Mouse (Mus musculus): Measurements from ENCODE around the gene Limch1.

The Limch1 gene

DNA sequence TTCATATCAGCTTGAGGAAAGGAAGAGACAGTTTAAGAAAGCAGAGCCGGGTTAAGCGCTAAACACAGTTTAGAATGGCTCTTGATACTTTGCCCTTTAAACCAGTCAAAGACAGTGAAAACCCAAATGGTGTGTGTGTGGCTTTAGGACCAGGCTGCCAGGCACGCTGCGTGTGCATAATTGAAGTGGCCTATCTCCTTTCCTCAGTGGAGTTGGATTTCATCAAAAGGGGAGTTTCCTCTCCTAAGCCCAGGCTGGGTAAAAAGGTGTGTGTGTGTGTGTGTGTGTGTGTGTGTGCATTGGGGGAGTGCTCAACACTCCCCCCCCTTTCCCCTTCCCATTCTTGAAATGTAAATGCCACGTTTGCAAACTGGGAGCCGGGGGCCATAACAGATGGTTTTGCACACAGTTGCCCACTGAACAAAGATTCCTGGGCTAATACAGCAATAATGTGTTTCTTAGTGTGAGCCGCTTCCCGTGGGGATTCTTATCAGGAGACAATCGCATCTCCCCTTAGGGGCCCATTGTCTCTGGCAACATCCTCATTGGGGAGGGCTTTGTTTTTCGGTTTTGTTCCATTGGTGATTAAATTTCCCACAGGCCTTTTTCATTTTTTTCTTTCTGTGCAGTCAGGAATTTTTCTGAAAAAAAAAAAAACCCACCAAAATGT, 2.3 kb downstream of the Limch1 start:
- peak; percentile 28 for DNase-seq

GRCm38 (mm10) chr5:66748448-66749115, 3.0 kb downstream of the Limch1 start:
- DNase-seq = peak; percentile 42

DNA sequence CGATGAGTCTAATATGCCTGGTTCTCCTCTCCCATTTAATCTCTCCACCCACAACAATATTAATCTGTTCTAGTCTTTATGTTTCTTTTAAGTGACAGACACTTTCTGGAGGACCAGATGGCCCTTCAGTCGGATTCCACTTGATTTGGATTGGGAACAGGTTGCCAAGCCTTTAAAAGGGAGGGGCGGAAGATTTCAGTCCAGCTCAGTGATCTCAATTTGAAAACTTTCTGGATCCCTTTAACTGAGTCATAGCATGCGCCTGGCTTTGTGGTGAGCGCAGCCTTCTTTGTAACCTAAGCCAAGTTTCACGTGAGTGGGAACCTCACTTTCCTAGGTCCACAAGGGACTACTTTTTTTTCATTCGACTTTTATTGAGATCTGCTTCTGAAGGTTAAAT, 5.0 kb downstream of the Limch1 start:
- no peak for DNase-seq

GRCm38 (mm10) chr5:66751332-66751980, 5.8 kb downstream of the Limch1 start:
- no peak for DNase-seq

DNA sequence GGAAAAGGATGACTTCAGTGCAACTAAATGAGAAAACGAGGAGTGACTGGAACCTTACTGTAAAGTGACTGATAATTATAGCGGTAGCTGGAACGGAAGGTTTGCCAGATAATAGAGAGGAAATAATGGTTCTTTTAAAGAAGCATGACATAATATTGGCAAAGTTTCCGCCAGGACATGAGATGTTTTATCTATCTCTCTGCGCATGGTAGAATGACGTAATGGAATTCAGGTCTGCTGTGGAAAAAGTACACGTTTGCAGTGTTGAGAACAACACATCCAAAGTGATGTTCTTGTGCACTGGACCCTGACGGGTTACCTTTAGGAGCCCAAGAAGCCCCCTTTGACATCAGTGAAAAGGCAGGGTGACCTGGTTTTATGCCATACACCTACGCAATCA, 8.0 kb downstream of the Limch1 start:
- no peak for DNase-seq

DNA sequence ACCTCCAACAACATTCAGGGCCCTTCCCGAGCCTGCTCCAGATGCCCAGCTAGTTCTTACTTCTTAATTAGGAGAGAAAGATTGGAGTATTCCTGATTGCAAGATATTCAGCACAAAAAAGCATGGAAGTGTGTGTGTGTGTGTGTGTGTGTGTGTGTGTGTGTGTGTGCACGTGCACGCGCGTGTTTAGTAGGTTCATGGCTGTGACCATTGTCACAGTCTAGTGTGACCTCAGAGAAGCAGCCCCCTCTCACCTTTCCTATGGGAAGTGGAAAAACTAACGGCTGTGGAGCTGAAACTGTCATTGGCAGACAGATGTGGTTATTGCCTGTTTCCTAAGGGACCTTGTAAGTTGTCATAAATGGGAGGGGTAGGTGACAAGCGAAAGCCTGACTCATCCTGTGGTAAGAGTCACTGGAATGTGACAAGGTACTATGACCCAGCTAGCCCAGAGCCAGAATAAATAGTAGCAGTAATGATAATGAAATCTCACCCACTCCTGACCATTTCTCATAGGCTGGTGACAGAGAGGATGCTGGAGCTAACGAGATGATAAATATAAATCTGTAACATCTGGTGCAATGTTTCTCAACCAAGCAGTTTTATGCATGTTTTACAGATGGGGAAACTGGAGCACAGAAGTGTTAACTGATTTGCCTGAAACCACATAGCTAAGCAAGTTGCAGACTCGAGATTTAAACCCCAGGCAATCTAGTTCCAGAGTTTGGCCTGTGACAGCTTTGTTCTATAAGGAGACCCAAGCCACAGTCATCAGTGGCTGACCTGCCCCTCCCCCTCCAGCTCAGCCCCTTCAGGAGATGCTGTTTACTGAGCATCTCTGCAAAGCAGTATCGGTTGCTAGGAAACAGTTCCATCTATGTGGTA, 11.4 kb downstream of the Limch1 start:
- DNase-seq = no peak

- DNase-seq = no peak
Measured at GRCm38 (mm10) chr5:66757706-66758237, 12.1 kb downstream of the Limch1 start.

DNA sequence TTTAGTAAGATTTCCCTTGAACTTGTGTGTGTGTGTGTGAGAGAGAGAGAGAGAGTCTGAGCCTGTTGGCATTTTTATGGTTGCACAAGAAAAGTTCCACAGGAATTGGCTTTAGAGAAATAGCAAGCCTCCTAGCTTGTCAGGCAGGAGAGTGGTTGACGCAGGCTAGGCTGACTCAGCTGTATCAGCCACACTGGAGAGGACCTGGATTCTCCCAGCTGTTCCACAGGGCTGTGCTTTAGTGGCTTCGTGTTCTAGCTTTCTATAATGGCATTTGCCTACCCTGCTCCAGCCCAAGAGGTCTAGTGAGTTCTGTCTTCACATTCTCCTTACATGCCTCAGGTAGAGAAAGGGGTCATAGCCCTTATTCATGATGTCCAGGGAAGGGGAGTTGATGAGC, 13.7 kb downstream of the Limch1 start:
- DNase-seq = no peak

DNA sequence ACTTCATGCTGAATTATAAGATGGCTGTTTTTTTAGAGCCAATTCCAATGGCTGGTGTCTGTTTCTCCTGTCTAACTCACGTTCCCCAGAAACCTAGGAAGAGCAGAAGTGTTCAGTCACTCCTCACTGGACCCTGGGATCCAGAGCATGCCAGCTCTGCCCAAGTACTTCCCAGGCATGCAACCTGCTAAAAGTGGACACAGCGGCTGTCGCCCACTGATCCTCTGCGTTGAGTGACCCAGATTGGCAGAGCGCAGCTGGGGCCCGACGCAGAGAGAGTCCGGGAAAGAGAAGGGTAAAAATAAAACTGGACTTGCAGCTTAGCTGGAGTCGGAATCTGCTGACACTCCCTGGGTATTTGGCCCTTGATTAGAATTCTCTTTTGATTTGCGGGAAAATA, 15.1 kb downstream of the Limch1 start:
- no peak for DNase-seq

GRCm38 (mm10) chr5:66762006-66762405, 16.4 kb downstream of the Limch1 start:
- no peak for DNase-seq

DNA sequence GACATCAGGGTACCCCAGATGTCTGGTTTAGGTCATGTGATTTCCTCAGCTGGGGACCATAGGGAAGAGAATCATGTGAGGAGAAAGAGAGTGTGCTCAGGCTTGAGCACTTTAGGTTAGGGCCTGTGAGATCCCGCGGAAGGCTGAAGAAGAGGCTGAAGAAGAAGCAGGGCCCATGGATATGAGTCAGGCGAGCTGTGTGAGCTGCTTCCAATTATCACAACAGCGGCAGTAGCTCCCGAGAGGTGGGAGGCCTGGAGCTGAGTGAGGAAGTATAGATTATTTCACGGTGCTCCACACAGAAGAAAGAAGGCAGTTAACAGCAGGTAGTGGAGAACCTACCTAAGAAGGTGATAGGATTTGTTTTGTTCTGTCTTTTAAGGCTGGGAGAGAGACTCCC, 18.5 kb downstream of the Limch1 start:
- DNase-seq = no peak

GRCm38 (mm10) chr5:66765911-66766310, 20.3 kb downstream of the Limch1 start:
- DNase-seq = no peak

GRCm38 (mm10) chr5:66768034-66768433, 22.4 kb downstream of the Limch1 start:
- peak; percentile 47 for DNase-seq

DNA sequence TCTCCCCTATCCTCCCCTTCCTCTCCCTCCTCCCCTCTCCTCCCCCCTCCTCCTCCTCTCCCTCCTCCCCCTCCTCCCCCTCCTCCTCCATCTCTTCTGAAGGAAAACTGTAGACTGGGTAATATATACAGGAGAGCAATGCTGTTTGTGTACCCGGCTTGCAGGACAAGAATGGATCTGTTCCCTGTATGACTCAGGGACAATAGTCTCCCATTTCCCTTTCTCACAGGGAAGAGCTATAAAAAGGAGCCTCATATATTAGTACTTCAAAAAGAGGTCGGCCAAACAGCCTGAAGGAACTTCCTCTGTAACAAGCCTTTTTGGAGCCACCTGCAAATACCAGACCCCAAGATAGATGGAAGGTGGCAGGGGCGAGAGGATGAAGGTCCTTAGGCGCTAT, 23.4 kb downstream of the Limch1 start:
- DNase-seq = no peak

DNA sequence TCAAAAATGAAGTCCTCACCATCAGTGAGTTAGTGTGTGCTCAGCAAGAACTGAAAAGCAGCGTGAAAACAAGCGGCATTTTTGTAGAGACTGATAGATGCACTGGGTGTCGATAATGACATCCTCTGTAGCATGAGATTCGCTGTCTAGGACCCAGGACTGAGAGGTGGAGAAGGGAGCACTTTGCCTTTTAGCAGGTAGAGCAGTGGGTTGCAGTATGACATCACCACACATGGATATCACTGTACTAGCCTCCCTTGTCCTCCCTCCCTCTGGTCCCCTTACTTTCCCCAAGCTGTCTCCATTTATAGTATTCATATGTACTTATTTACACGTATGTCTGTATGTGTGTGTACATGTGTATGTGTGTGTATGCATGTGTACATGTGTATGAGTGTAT, 23.9 kb downstream of the Limch1 start:
- DNase-seq = no peak

GRCm38 (mm10) chr5:66777999-66778710, 32.5 kb downstream of the Limch1 start:
- no peak for DNase-seq

DNA sequence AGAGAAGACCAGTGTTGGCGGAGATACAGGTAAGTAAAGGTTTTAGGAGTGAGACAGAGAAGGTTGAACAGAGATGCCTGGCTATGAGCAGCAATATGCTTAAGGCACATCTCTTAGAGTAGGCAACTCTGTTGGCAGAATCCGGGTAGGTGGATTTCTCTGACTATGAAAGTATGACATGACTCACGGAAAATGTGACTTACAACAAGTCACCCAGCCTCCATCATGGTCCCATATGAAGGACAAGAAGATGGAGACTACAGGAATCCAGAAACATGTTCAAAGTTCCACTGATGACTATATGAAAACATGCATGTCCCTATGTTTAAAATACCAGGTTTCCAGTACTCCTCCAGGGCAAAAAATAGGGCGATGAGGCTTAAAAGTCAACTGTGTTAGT, 34.7 kb downstream of the Limch1 start:
- DNase-seq = no peak

DNA sequence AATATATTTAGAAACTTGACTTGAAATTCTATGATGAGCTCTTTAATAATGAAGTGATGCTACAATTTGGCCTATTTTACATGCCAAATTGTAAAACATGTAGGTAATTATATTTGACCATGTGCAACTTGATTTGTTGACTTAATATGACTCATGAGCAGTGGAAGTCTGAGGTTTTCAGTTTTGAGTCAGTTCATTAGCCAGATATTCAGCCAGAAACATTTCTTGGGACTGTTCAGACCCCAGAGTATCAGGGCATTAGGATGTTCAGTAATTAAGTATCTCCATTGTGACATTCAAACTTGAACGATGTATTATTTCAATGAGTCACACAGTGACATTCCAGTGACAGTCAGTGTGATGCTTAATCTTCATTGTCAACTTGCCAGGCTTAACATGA, 35.9 kb downstream of the Limch1 start:
- no peak for DNase-seq

DNA sequence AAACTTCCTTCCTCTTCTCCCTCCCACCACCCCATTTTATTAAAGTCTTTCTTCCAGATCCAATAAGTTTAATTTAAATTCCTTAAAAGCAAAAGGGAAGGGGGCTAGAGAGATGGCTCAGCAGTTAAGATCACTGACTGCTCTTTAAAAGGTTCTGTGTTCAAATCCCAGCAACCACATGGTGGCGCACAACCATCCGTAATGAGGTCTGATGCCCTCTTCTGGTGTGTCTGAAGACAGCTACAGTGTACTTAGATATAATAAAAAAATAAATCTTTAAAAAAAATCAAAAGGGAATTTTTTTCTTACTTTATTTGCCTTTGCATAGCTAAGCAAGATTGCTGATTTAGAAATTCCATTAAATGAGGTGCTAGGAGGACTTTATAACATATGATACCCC, 37.2 kb downstream of the Limch1 start:
- no peak for DNase-seq

GRCm38 (mm10) chr5:66784624-66785361, 39.2 kb downstream of the Limch1 start:
- DNase-seq = no peak

DNA sequence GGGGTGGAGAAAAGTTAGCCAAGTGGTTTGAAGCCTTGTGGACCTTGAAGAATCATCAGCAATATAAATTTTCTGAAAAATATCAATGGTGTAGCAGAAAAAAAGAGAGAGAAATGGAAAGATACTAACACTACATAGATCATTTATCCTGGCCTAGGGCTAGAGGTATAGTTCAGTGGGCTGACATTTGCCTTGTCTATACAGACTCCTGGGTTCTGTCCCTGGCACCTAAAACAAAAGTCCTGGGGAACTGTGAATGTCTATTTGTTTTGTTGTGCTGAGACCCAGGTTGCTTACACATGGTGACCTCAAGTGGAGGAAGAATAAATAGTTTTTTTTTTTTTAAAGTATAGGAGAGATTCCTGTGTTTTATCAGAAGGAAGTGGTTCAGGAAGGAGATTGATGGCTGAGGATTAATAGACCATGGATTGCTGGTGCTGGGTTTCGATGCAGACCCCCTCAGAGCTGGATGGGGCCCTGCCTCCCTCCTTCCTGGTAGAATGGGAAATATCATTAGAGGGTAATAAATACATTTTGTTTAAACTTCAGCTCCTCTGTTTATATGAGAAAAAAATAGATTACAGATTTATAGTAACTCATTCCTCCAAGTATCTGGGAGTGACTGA, 40.5 kb downstream of the Limch1 start:
- DNase-seq = no peak

All from kidney, postnatal 10 days (tissue).